Mouse (Mus musculus): Measurements from ENCODE around the gene Rps10. TPM values are rescaled to one million over a fixed set of nuclear protein-coding genes. Genes with fewer than 3 reads are reported as not detected.

The Rps10 gene
- polyA plus RNA-seq (2014; fragmentation: Nextera tagmentation; extraction: Ambion mirVana), result 563 and 615 TPM in 2 replicates

- Histone ChIP-seq H3K9me3 (ENCODE audit: control insufficient read depth, low read length) (no peaks in the 10 kb centered on the region), H3K27me3 (ENCODE audit: control insufficient read depth, insufficient read depth, low read length) (no peaks in the 10 kb centered on the region), H3K27ac (replicated peaks; ENCODE audit: low read depth, low read length) (peak within 1 kb of the TSS; percentile 88), H3K4me3 (replicated peaks; ENCODE audit: low read depth, low read length) (peak within 1 kb of the TSS; percentile 82), H3K36me3 (ENCODE audit: control insufficient read depth, insufficient read depth, low read length) (peaks cover 24% of the 10 kb centered on the region), H3K4me1 (ENCODE audit: control insufficient read depth, insufficient read depth, low read length) (peaks cover 11% of the 10 kb centered on the region), H3K4me2 (ENCODE audit: low read length) (peak within 1 kb of the TSS; percentile 71), H3K9ac (replicated peaks; ENCODE audit: low read length) (peak within 1 kb of the TSS; percentile 26; the same call in 1 of the 2 replicates)
- no peak for ATAC-seq (ENCODE audit: low FRiP score, low TSS enrichment)
- 48% methylated on average over 18 of the region's 18 CpGs for WGBS
- DNase-seq, result no peak
These were observed at the start of gene Rps10 for GRCm38 (mm10) chr17:27636132-27637020. Rps10 (minus strand) TSS chr17:27636669.

GRCm38 (mm10) chr17:27685550-27685913 lies 49.1 kb upstream of the Rps10 start:
- Histone ChIP-seq H3K4me2 (ENCODE audit: low read length) (peak overlapping the region; percentile 94), H3K9me3 (ENCODE audit: control insufficient read depth, low read length) (no peaks in the 10 kb centered on the region), H3K27me3 (ENCODE audit: control insufficient read depth, insufficient read depth, low read length) (no peaks in the 10 kb centered on the region), H3K4me1 (ENCODE audit: control insufficient read depth, insufficient read depth, low read length) (0 out of 2 replicates have a peak, but pooled peaks cover 16% of the 10 kb centered on the region), H3K36me3 (ENCODE audit: control insufficient read depth, insufficient read depth, low read length) (no peaks in the 10 kb centered on the region), H3K4me3 (replicated peaks; ENCODE audit: low read depth, low read length) (peak overlapping the region; percentile 58), H3K9ac (replicated peaks; ENCODE audit: low read length) (peak overlapping the region; percentile 75), H3K27ac (replicated peaks; ENCODE audit: low read depth, low read length) (peak overlapping the region; percentile 32)
- ATAC-seq (ENCODE audit: low FRiP score, low TSS enrichment) (peak; percentile 21; the same call in 1 of the 2 replicates), DNase-seq (peak; percentile 61)
- WGBS, result under 1% methylated on average over 11 of the region's 11 CpGs

- Histone ChIP-seq H3K9me3 (ENCODE audit: control insufficient read depth, low read length) (no peaks in the 10 kb centered on the region), H3K36me3 (ENCODE audit: control insufficient read depth, insufficient read depth, low read length) (no peaks in the 10 kb centered on the region), H3K27me3 (ENCODE audit: control insufficient read depth, insufficient read depth, low read length) (no peaks in the 10 kb centered on the region), H3K27ac (replicated peaks; ENCODE audit: low read depth, low read length) (peak overlapping the region; percentile 32), H3K9ac (replicated peaks; ENCODE audit: low read length) (peak overlapping the region; percentile 75), H3K4me2 (ENCODE audit: low read length) (peak overlapping the region; percentile 94), H3K4me1 (ENCODE audit: control insufficient read depth, insufficient read depth, low read length) (0 out of 2 replicates have a peak, but pooled peaks cover 16% of the 10 kb centered on the region), H3K4me3 (replicated peaks; ENCODE audit: low read depth, low read length) (peak overlapping the region; percentile 58)
- ATAC-seq (ENCODE audit: low FRiP score, low TSS enrichment) (peak; percentile 76), DNase-seq (peak; percentile 90)
- under 1% methylated on average over 53 of the region's 53 CpGs for WGBS
These were observed 48.5 kb upstream of the Rps10 start for GRCm38 (mm10) chr17:27684886-27685549.

- no peak overlapping the region for H3K9ac ChIP-seq (replicated peaks; ENCODE audit: low read length)
These were observed 42.7 kb upstream of the Rps10 start for GRCm38 (mm10) chr17:27678924-27679813.

GRCm38 (mm10) chr17:27677756-27678155 lies 41.3 kb upstream of the Rps10 start:
- Histone ChIP-seq H3K4me2 (ENCODE audit: low read length) (no peak overlapping the region), H3K9me3 (ENCODE audit: control insufficient read depth, low read length) (no peaks in the 10 kb centered on the region), H3K9ac (replicated peaks; ENCODE audit: low read length) (no peak overlapping the region), H3K36me3 (ENCODE audit: control insufficient read depth, insufficient read depth, low read length) (no peaks in the 10 kb centered on the region), H3K27ac (replicated peaks; ENCODE audit: low read depth, low read length) (no peak overlapping the region), H3K4me3 (replicated peaks; ENCODE audit: low read depth, low read length) (no peak overlapping the region), H3K4me1 (ENCODE audit: control insufficient read depth, insufficient read depth, low read length) (peaks cover 12% of the 10 kb centered on the region), H3K27me3 (ENCODE audit: control insufficient read depth, insufficient read depth, low read length) (no peaks in the 10 kb centered on the region)
- no peak for ATAC-seq (ENCODE audit: low FRiP score, low TSS enrichment)
- DNase-seq, result no peak
- 77% methylated on average over 5 of the region's 5 CpGs for WGBS

More at GRCm38 (mm10) chr17:27678924-27679813, 42.7 kb upstream of the Rps10 start:
- peaks cover 12% of the 10 kb centered on the region for H3K4me1 ChIP-seq (ENCODE audit: control insufficient read depth, insufficient read depth, low read length)
- DNase-seq (peak; percentile 70), ATAC-seq (ENCODE audit: low FRiP score, low TSS enrichment) (peak; percentile 80)
- WGBS, result 27% methylated on average over 11 of the region's 11 CpGs
- H3K4me3 ChIP-seq (replicated peaks; ENCODE audit: low read depth, low read length), result no peak overlapping the region
- no peaks in the 10 kb centered on the region for H3K9me3 ChIP-seq (ENCODE audit: control insufficient read depth, low read length)
- H3K27me3 ChIP-seq (ENCODE audit: control insufficient read depth, insufficient read depth, low read length), result no peaks in the 10 kb centered on the region
- peak overlapping the region; percentile 79 for H3K27ac ChIP-seq (replicated peaks; ENCODE audit: low read depth, low read length)
- H3K36me3 ChIP-seq (ENCODE audit: control insufficient read depth, insufficient read depth, low read length), result no peaks in the 10 kb centered on the region
- no peak overlapping the region for H3K4me2 ChIP-seq (ENCODE audit: low read length)

- Histone ChIP-seq H3K4me1 (ENCODE audit: control insufficient read depth, insufficient read depth, low read length) (peaks cover 12% of the 10 kb centered on the region), H3K4me3 (replicated peaks; ENCODE audit: low read depth, low read length) (no peak overlapping the region), H3K27ac (replicated peaks; ENCODE audit: low read depth, low read length) (0 out of 2 replicates have a peak overlapping the region, but pooled peaks have one; percentile 20), H3K9ac (replicated peaks; ENCODE audit: low read length) (no peak overlapping the region), H3K27me3 (ENCODE audit: control insufficient read depth, insufficient read depth, low read length) (no peaks in the 10 kb centered on the region), H3K36me3 (ENCODE audit: control insufficient read depth, insufficient read depth, low read length) (no peaks in the 10 kb centered on the region), H3K4me2 (ENCODE audit: low read length) (no peak overlapping the region), H3K9me3 (ENCODE audit: control insufficient read depth, low read length) (no peaks in the 10 kb centered on the region)
- 33% methylated on average over 7 of the region's 7 CpGs for WGBS
- DNase-seq (no peak), ATAC-seq (ENCODE audit: low FRiP score, low TSS enrichment) (no peak)
These were observed 39.8 kb upstream of the Rps10 start for GRCm38 (mm10) chr17:27676270-27676669.

GRCm38 (mm10) chr17:27675453-27675852 lies 39.0 kb upstream of the Rps10 start:
- WGBS, result 67% methylated on average over 9 of the region's 9 CpGs
- no peak overlapping the region for H3K27ac ChIP-seq (replicated peaks; ENCODE audit: low read depth, low read length)
- no peaks in the 10 kb centered on the region for H3K9me3 ChIP-seq (ENCODE audit: control insufficient read depth, low read length)
- ATAC-seq (ENCODE audit: low FRiP score, low TSS enrichment), result no peak
- H3K36me3 ChIP-seq (ENCODE audit: control insufficient read depth, insufficient read depth, low read length), result no peaks in the 10 kb centered on the region
- H3K4me3 ChIP-seq (replicated peaks; ENCODE audit: low read depth, low read length), result no peak overlapping the region
- no peak overlapping the region for H3K9ac ChIP-seq (replicated peaks; ENCODE audit: low read length)
- H3K4me1 ChIP-seq (ENCODE audit: control insufficient read depth, insufficient read depth, low read length), result peaks cover 12% of the 10 kb centered on the region
- no peak for DNase-seq
- H3K4me2 ChIP-seq (ENCODE audit: low read length), result no peak overlapping the region
- no peaks in the 10 kb centered on the region for H3K27me3 ChIP-seq (ENCODE audit: control insufficient read depth, insufficient read depth, low read length)

GRCm38 (mm10) chr17:27673945-27674344 lies 37.5 kb upstream of the Rps10 start:
- DNase-seq, result no peak

More at GRCm38 (mm10) chr17:27673945-27674344, 37.5 kb upstream of the Rps10 start:
- Histone ChIP-seq H3K4me3 (replicated peaks; ENCODE audit: low read depth, low read length) (no peak overlapping the region), H3K36me3 (ENCODE audit: control insufficient read depth, insufficient read depth, low read length) (no peaks in the 10 kb centered on the region), H3K4me1 (ENCODE audit: control insufficient read depth, insufficient read depth, low read length) (0 out of 2 replicates have a peak, but pooled peaks cover 4% of the 10 kb centered on the region), H3K27ac (replicated peaks; ENCODE audit: low read depth, low read length) (no peak overlapping the region), H3K9ac (replicated peaks; ENCODE audit: low read length) (no peak overlapping the region), H3K4me2 (ENCODE audit: low read length) (no peak overlapping the region), H3K27me3 (ENCODE audit: control insufficient read depth, insufficient read depth, low read length) (no peaks in the 10 kb centered on the region), H3K9me3 (ENCODE audit: control insufficient read depth, low read length) (no peaks in the 10 kb centered on the region)
- no peak for ATAC-seq (ENCODE audit: low FRiP score, low TSS enrichment)
- 70% methylated on average over 7 of the region's 7 CpGs for WGBS
